Mouse (Mus musculus): ENCODE data around the gene Commd6.

GRCm38 (mm10) chr14:101635765-101636164, 4.7 kb downstream of the Commd6 start:
- no peak for TF ChIP-seq CTCF (IDR thresholded peaks at IDR 0.05; ENCODE audit: low read depth)
- no peak for TF ChIP-seq EP300 (IDR thresholded peaks at IDR 0.05; ENCODE audit: low read depth)
